Mouse (Mus musculus) kidney, postnatal 10 days (tissue): Measurements from ENCODE around the gene Cuedc1.
"Not testable (repeated sequence)": the region's sequence is repeated elsewhere in the genome, so short reads cannot be mapped to it uniquely, and the experiment has no call there.

Experiments
- DNase-seq: peaks from one replicate; pipeline ENCODE4 v3.0.0; 2021; ENCODE audit warnings: mixed read lengths

Cuedc1 gene

GRCm38 (mm10) chr11:88172601-88173325 lies 74.9 kb downstream of the Cuedc1 start:
- peak; percentile 83 for DNase-seq

- DNase-seq: no peak
Measured at GRCm38 (mm10) chr11:88173386-88174025, 75.6 kb downstream of the Cuedc1 start.

GRCm38 (mm10) chr11:88180467-88180958 lies 82.7 kb downstream of the Cuedc1 start:
- peak; percentile 60 for DNase-seq

GRCm38 (mm10) chr11:88180959-88181619 lies 83.2 kb downstream of the Cuedc1 start:
- peak; percentile 93 for DNase-seq

- no peak for DNase-seq
Measured at GRCm38 (mm10) chr11:88184632-88185180, 86.8 kb downstream of the Cuedc1 start.

GRCm38 (mm10) chr11:88186078-88186946 lies 88.5 kb downstream of the Cuedc1 start:
- no peak for DNase-seq

GRCm38 (mm10) chr11:88186947-88187243 lies 89.0 kb downstream of the Cuedc1 start:
- no peak for DNase-seq

GRCm38 (mm10) chr11:88187417-88188133 lies 89.7 kb downstream of the Cuedc1 start:
- DNase-seq: peak; percentile 90

GRCm38 (mm10) chr11:88188216-88188615 lies 90.4 kb downstream of the Cuedc1 start:
- no peak for DNase-seq

- no peak for DNase-seq
Measured at GRCm38 (mm10) chr11:88188635-88189034, 90.8 kb downstream of the Cuedc1 start.

GRCm38 (mm10) chr11:88192595-88192994 lies 94.7 kb downstream of the Cuedc1 start:
- DNase-seq: peak; percentile 70

- no peak for DNase-seq
Measured at GRCm38 (mm10) chr11:88193098-88193823, 95.4 kb downstream of the Cuedc1 start.

GRCm38 (mm10) chr11:88193824-88194696 lies 96.2 kb downstream of the Cuedc1 start:
- peak; percentile 72 for DNase-seq

- not testable (repeated sequence) for DNase-seq
Measured at GRCm38 (mm10) chr11:88195699-88196098, 97.8 kb downstream of the Cuedc1 start.

- peak; percentile 82 for DNase-seq
Measured at GRCm38 (mm10) chr11:88197153-88197576, 99.3 kb downstream of the Cuedc1 start.

- no peak for DNase-seq
Measured at GRCm38 (mm10) chr11:88198223-88198622, 100.4 kb downstream of the Cuedc1 start.

- no peak for DNase-seq
Measured at GRCm38 (mm10) chr11:88201172-88201571, 103.3 kb downstream of the Cuedc1 start.

GRCm38 (mm10) chr11:88202077-88202476 lies 104.2 kb downstream of the Cuedc1 start:
- DNase-seq: no peak

GRCm38 (mm10) chr11:88203712-88204532 lies 106.1 kb downstream of the Cuedc1 start, which contains the start of gene Mrps23:
Gene Mrps23, plus strand, starts transcription at chr11:88204388.
- DNase-seq: peak; percentile 96
